Mouse (Mus musculus) testis, adult 2 months (tissue): Measurements from ENCODE around the gene Col6a3. TPM values are rescaled to one million over a fixed set of nuclear protein-coding genes. Genes with fewer than 3 reads are reported as not detected.

Experiments used
- H3K27ac ChIP-seq: fragments of 200-500 bp; 2 replicates; pipeline ENCODE4 v1.5.1; 2012; ENCODE audit warnings: low read depth, low read length; ENCODE audit not compliant: control insufficient read depth, insufficient read depth
- H3K27me3 ChIP-seq: fragments of 200-500 bp; 2 replicates; pipeline ENCODE4 v1.6.1; 2012; ENCODE audit warnings: mild to moderate bottlenecking, low read length, moderate library complexity; ENCODE audit not compliant: control insufficient read depth, insufficient read depth
- H3K36me3 ChIP-seq: fragments of 200-500 bp; 2 replicates; pipeline ENCODE4 v1.6.1; 2012; ENCODE audit warnings: mild to moderate bottlenecking, low read length; ENCODE audit not compliant: control insufficient read depth, insufficient read depth
- H3K4me1 ChIP-seq: fragments of 200-500 bp; 2 replicates; pipeline ENCODE4 v1.6.1; 2012; ENCODE audit warnings: low read length; ENCODE audit not compliant: control insufficient read depth, insufficient read depth
- H3K4me3 ChIP-seq: fragments of 200-500 bp; 2 replicates; pipeline ENCODE4 v1.5.1; 2012; ENCODE audit warnings: low read depth, mild to moderate bottlenecking, low read length, moderate library complexity, mixed read lengths; ENCODE audit not compliant: control insufficient read depth
- CTCF ChIP-seq: fragments of 200-500 bp; IDR thresholded peaks from 2 replicates; pipeline ENCODE4 v1.5.1; 2012; ENCODE audit warnings: low read depth, mild to moderate bottlenecking, inconsistent platforms, low read length, moderate library complexity; ENCODE audit not compliant: control insufficient read depth, insufficient read depth, insufficient replicate concordance
- POLR2A ChIP-seq: fragments of 200-500 bp; IDR thresholded peaks from 2 replicates; pipeline ENCODE4 v1.6.1; 2012; ENCODE audit warnings: low read depth, mild to moderate bottlenecking, inconsistent platforms, low read length, moderate library complexity; ENCODE audit not compliant: control insufficient read depth
- polyA plus RNA-seq: library from polyadenylated mRNA; depleted of rRNA; stranded (reverse); fragments of >200 nt; gene quantifications from 2 replicates; pipeline ENCODE4 v1.2.3, GENCODE M21; 2012

The Col6a3 gene
- polyA plus RNA-seq, 1 experiment = 5.8 TPM

DNA sequence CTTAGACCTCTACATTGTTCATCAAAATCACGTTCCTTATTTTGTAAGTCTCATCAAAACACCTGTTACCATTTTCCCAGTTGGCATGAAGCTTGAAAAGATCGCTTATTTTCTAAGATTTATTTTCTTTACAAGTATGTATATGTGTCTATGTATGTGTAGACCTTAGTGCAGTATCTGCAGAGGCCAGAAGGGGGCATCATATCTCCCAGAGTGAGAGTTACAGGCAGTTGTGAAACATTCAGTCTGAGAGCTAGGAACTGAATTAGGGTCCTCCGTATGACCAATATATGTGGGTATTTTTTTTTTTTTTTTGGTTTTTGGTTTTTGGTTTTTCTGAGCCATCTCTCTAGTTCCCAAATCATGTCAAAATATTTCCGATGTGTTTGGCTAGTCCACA, 50.4 kb downstream of the Col6a3 start:
- Histone ChIP-seq H3K27me3 (no peaks in the 10 kb centered on the region), H3K4me3 (no peak overlapping the region), H3K27ac (no peak overlapping the region), H3K4me1 (no peaks in the 10 kb centered on the region), H3K36me3 (no peaks in the 10 kb centered on the region)
- TF ChIP-seq POLR2A (no peak), CTCF (no peak)

DNA sequence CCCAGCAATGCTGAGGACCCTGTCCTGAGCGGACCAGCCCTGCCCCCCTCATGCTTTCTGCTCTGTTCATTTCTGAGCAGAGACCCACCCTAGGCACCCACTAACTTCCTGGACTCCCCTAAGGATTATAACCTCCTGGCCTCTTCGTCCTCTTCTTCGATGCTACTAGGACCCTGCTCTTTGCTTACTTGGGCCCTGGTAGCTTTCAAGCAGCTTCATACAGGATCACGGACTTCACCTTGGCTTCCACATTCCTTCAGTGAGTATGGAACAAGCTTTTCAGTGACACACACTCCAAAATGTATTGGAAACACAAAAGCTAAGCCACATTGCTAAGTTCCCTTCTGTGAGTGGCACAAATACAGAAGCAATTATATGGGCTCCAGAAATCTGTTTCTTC, 52.8 kb downstream of the Col6a3 start:
- no peaks in the 10 kb centered on the region for H3K27me3 ChIP-seq
- H3K4me1 ChIP-seq = no peaks in the 10 kb centered on the region
- H3K4me3 ChIP-seq = no peak overlapping the region
- H3K36me3 ChIP-seq = no peaks in the 10 kb centered on the region
- H3K27ac ChIP-seq = no peak overlapping the region
- TF ChIP-seq POLR2A (no peak), CTCF (no peak)

DNA sequence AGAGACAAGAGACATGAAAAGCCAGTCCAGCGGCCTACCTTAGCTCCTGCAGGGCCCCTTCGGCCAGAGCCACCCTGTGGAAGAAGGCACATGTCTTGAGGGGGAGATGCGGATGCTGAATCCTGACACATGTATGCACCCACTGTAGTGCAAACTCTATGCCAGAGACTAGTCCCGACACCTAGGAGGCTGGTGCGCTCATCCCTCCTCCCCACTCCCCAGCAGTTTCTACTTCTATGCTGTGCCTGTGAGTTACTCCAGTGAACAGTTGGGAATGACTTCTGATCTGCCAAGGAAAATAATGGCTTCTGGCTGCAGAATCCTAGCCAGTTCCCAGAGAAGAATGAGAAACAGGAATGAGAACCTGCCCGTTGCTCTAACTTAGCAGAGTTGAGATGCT, 54.3 kb downstream of the Col6a3 start:
- Histone ChIP-seq H3K27ac (no peak overlapping the region), H3K4me3 (no peak overlapping the region), H3K36me3 (no peaks in the 10 kb centered on the region), H3K4me1 (no peaks in the 10 kb centered on the region), H3K27me3 (no peaks in the 10 kb centered on the region)
- no peak for TF ChIP-seq CTCF
- TF ChIP-seq POLR2A = no peak

DNA sequence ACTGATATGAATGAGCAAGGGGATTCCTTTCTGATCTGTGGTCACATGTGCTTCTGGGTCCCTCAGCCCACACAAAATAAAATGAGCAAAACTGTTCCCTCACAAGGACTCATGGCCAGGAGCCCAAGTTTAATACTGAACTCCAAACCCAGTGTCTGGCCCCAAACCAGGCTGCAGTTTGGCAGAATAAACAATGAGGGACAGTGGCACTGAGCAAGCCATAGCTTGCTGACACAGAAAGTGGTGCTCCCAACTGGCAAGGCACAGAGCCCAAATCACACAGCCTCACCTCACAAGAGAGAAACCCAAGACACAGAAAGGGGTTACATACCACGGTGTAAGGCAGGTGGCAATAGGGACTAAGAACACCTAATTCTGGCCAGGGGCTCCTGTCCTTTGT, 63.3 kb downstream of the Col6a3 start:
- Histone ChIP-seq H3K4me3 (no peak overlapping the region), H3K27ac (no peak overlapping the region), H3K36me3 (no peaks in the 10 kb centered on the region), H3K4me1 (no peaks in the 10 kb centered on the region), H3K27me3 (no peaks in the 10 kb centered on the region)
- TF ChIP-seq POLR2A (no peak), CTCF (no peak)

DNA sequence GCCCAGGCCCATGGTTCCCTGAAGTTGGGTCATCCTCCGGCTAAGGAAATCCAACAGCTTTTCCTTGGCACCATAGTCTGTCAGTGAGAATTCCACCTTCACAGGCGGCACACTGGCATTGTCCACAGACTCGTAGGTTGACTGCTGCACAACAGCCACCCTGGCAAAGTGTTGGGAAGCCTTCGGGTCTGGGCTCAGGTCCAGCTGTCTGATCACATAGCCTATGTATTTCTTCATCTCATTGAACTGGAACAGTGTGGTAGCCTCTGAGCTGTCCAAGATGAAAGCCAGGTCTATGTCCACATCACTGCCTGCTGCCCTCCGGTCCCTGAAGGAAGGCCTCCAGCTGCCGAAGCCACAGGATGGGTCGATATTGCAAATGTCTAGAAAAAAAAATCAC, 64.7 kb downstream of the Col6a3 start:
- H3K4me1 ChIP-seq = no peaks in the 10 kb centered on the region
- TF ChIP-seq POLR2A (no peak), CTCF (no peak)
- no peaks in the 10 kb centered on the region for H3K27me3 ChIP-seq
- no peak overlapping the region for H3K27ac ChIP-seq
- H3K36me3 ChIP-seq = no peaks in the 10 kb centered on the region
- H3K4me3 ChIP-seq = no peak overlapping the region

DNA sequence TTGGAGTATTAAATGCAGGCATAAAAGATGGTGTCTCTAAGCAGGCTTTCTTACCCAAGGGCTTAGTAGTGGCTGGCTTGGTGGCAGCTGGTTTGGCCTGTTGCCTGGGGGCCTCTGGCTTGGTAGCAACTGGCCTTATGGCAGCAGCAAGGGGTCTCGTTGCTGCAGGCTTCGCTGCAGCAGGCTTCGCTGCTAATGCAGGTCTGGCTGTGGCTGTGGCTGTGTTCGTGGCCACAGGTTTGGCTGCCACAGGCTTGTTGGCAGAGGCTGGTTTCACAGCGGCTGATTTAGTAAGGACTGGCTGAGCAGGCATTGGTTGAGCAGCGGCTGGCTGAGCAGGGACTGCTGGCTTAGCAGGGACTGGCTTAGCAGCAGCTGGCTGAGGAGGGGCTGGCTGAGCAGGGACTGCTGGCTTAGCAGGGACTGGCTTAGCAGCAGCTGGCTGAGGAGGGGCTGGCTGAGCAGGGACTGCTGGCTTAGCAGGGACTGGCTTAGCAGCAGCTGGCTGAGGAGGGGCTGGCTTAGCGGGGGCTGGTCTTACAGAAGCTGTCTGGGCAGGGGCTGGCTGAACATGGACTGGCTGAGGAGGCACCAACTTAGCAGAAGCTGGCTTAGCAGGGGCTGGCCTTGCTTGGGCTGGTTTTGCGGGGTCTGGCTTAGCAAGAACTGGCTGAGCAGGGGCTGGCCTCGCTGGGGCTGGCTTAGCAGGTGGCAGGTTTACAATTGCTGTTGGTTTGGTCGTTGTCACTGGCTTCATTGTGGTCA, 68.1 kb downstream of the Col6a3 start:
- H3K4me3 ChIP-seq = no peak overlapping the region

DNA sequence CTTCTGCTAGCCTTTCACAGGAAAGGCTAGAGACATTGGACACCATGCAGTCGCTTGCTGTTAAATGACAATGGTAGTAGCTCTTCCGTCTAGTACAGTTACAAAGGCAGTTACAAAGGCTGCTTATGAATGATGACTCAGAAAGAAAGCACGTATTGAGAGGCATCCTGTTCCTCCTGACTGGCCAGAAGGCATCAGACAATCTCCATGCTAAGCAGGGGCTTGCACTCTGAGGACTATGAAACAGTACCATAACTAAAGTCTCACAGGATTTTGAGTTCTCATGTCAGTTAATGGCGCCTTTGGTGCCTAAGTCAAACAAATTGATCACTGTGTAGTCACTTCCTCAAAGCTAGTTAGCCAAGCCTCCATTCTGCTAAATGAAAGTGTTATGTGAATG, 72.6 kb downstream of the Col6a3 start:
- no peaks in the 10 kb centered on the region; the same call in 1 of the 2 replicates for H3K4me1 ChIP-seq
- no peaks in the 10 kb centered on the region for H3K36me3 ChIP-seq
- no peak overlapping the region for H3K4me3 ChIP-seq
- H3K27ac ChIP-seq = no peak overlapping the region
- no peaks in the 10 kb centered on the region for H3K27me3 ChIP-seq
- no peak for TF ChIP-seq CTCF
- TF ChIP-seq POLR2A = no peak

More for the DNA sequence above, 68.1 kb downstream of the Col6a3 start:
- H3K36me3 ChIP-seq = no peaks in the 10 kb centered on the region
- no peaks in the 10 kb centered on the region for H3K4me1 ChIP-seq
- H3K27me3 ChIP-seq = no peaks in the 10 kb centered on the region
- H3K27ac ChIP-seq = no peak overlapping the region
- no peak for TF ChIP-seq POLR2A
- TF ChIP-seq CTCF = no peak

DNA sequence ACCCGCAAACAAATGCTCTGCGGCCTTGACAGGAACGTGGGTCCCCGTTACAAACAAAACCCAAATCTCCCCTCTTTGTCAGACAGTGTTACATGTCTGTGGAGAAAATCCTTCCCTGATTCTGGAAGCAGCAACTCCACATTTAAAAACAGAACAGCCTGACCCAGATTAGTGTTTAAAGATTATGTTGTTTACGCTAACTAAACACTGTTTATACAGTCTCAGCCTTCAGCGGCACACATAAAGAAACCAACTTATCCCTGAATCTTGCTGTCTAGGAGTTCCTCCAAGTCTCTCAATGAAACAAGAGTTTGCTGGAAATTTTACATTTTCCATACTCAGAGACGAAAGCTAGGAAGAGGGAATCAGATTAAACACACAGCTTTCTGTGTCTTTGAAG, 73.7 kb downstream of the Col6a3 start:
- H3K27ac ChIP-seq = no peak overlapping the region
- TF ChIP-seq CTCF (no peak), POLR2A (no peak)
- H3K27me3 ChIP-seq = no peaks in the 10 kb centered on the region
- no peaks in the 10 kb centered on the region; the same call in 1 of the 2 replicates for H3K4me1 ChIP-seq
- H3K36me3 ChIP-seq = no peaks in the 10 kb centered on the region
- H3K4me3 ChIP-seq = no peak overlapping the region

DNA sequence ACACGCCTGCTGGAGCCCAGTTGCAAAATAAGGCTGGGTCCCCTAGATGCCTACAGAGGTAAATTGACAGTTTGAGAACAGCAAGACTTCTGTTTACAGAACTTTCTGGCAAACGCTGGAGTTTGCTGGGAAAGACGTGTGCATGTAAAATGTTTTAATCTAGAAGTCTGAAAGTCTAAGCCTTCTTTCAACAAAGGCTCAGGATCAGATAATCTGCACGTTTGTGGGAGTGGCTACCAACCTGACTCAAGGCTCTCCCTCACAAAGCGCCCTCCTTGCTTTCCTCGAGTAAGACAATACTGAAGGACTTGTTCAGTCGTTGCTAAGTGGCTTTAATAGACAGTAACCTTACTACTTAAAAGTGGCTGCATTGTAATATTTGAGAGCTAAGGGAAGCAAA, 74.5 kb downstream of the Col6a3 start:
- H3K36me3 ChIP-seq = no peaks in the 10 kb centered on the region

More for the DNA sequence above, 74.5 kb downstream of the Col6a3 start:
- Histone ChIP-seq H3K4me3 (no peak overlapping the region), H3K4me1 (no peaks in the 10 kb centered on the region; the same call in 1 of the 2 replicates), H3K27ac (no peak overlapping the region), H3K27me3 (no peaks in the 10 kb centered on the region)
- TF ChIP-seq POLR2A = no peak
- no peak for TF ChIP-seq CTCF
